Mouse (Mus musculus) C2C12 (cell line): Measurements from ENCODE around the gene Gm44790. TPM values are rescaled to one million over a fixed set of nuclear protein-coding genes. Genes with fewer than 3 reads are reported as not detected.

ENCODE experiments used
- H3K27me3 ChIP-seq: one replicate; pipeline ENCODE4 v1.6.1; 2011; ENCODE audit not compliant: control insufficient read depth, insufficient read depth, insufficient read length
- H3K36me3 ChIP-seq: one replicate; pipeline ENCODE4 v1.6.1; 2011; ENCODE audit not compliant: control insufficient read depth, insufficient read depth
- H3K4me3 ChIP-seq: one replicate; pipeline ENCODE4 v1.5.1; 2011; ENCODE audit warnings: mild to moderate bottlenecking, control low read depth; ENCODE audit not compliant: poor library complexity, insufficient read depth, severe bottlenecking
- H3K79me2 ChIP-seq: one replicate; pipeline ENCODE4 v1.6.1; 2011; ENCODE audit not compliant: control insufficient read depth, insufficient read depth
- H3K79me3 ChIP-seq: one replicate; pipeline ENCODE4 v1.6.1; 2011; ENCODE audit warnings: low read depth, control low read depth
- H3ac ChIP-seq: one replicate; pipeline ENCODE3; 2011; ENCODE audit warnings: low read depth; ENCODE audit not compliant: control insufficient read depth, insufficient read length
- CEBPB ChIP-seq: IDR thresholded peaks from one replicate; pipeline ENCODE4 v1.6.1; 2011; ENCODE audit warnings: low read depth, mild to moderate bottlenecking, control low read depth, moderate library complexity
- CTCF ChIP-seq: IDR thresholded peaks from one replicate; pipeline ENCODE4 v1.5.1; 2011; ENCODE audit not compliant: control insufficient read depth, insufficient read depth, insufficient read length
- FOSL1 ChIP-seq: IDR thresholded peaks from one replicate; pipeline ENCODE4 v1.8.0; 2011; ENCODE audit warnings: mild to moderate bottlenecking, low read length; ENCODE audit not compliant: poor library complexity, insufficient read depth, severe bottlenecking
- MAX ChIP-seq: IDR thresholded peaks from one replicate; pipeline ENCODE4 v1.6.1; 2011; ENCODE audit warnings: mild to moderate bottlenecking, control low read depth
- MYOD1 ChIP-seq: IDR thresholded peaks from one replicate; pipeline ENCODE4 v1.6.1; 2011; ENCODE audit warnings: low read depth; ENCODE audit not compliant: control insufficient read depth, insufficient read length
- MYOG ChIP-seq: IDR thresholded peaks from one replicate; pipeline ENCODE4 v1.6.1; 2011; ENCODE audit not compliant: control insufficient read depth, insufficient read length; ENCODE audit errors: extremely low read depth
- USF1 ChIP-seq: IDR thresholded peaks from one replicate; pipeline ENCODE4 v1.6.1; 2011; ENCODE audit warnings: low read depth, mild to moderate bottlenecking, control low read depth, moderate library complexity
- polyA plus RNA-seq: library from polyadenylated mRNA; unstranded; fragments of >200 nt; fragmentation: generic; extraction: Trizol; gene quantifications from one replicate; pipeline ENCODE4 v1.2.1, GENCODE M21; 2012; ENCODE audit warnings: missing spikeins

Gm44790 gene
- polyA plus RNA-seq, 1 experiment: not detected

- TF ChIP-seq CTCF: no peak
- TF ChIP-seq MAX: no peak
- no peak for TF ChIP-seq FOSL1
- no peak for TF ChIP-seq CEBPB
- no peak for TF ChIP-seq USF1
- TF ChIP-seq MYOD1: no peak
- no peak for TF ChIP-seq MYOG
- no peak overlapping the region for H3K4me3 ChIP-seq
- H3K79me3 ChIP-seq: no peaks in the 10 kb centered on the region
- no peak overlapping the region for H3ac ChIP-seq
- no peaks in the 10 kb centered on the region for H3K27me3 ChIP-seq
- peaks cover 12% of the 10 kb centered on the region for H3K36me3 ChIP-seq
- H3K79me2 ChIP-seq: peaks cover 6% of the 10 kb centered on the region
Measured at GRCm38 (mm10) chr6:86471317-86471716, 44.9 kb downstream of the Gm44790 start.

- H3K27me3 ChIP-seq: no peaks in the 10 kb centered on the region
- H3K79me2 ChIP-seq: peaks cover 6% of the 10 kb centered on the region
- no peak for TF ChIP-seq FOSL1
- no peak for TF ChIP-seq MAX
- TF ChIP-seq MYOG: no peak
- TF ChIP-seq CEBPB: no peak
- TF ChIP-seq CTCF: no peak
- no peak for TF ChIP-seq USF1
- TF ChIP-seq MYOD1: no peak
- H3K36me3 ChIP-seq: peaks cover 8% of the 10 kb centered on the region
- H3ac ChIP-seq: peak overlapping the region; percentile 79
- peak overlapping the region; percentile 12 for H3K4me3 ChIP-seq
- H3K79me3 ChIP-seq: no peaks in the 10 kb centered on the region
Measured at GRCm38 (mm10) chr6:86471760-86472099, 45.3 kb downstream of the Gm44790 start.

- Histone ChIP-seq H3ac (peak overlapping the region; percentile 79), H3K36me3 (peaks cover 2% of the 10 kb centered on the region), H3K79me3 (no peaks in the 10 kb centered on the region), H3K27me3 (no peaks in the 10 kb centered on the region), H3K4me3 (peak overlapping the region; percentile 38), H3K79me2 (peaks cover 6% of the 10 kb centered on the region)
- TF ChIP-seq MYOD1: no peak
- no peak for TF ChIP-seq CEBPB
- TF ChIP-seq USF1: peak; percentile 97
- TF ChIP-seq FOSL1: no peak
- no peak for TF ChIP-seq MYOG
- TF ChIP-seq MAX: peak; percentile 97
- peak; percentile 100 for TF ChIP-seq CTCF
Measured at GRCm38 (mm10) chr6:86472100-86472955, 45.9 kb downstream of the Gm44790 start.

- no peaks in the 10 kb centered on the region for H3K79me3 ChIP-seq
- peaks cover 6% of the 10 kb centered on the region for H3K79me2 ChIP-seq
- H3K4me3 ChIP-seq: peak overlapping the region; percentile 38
- H3K36me3 ChIP-seq: no peaks in the 10 kb centered on the region
- TF ChIP-seq CEBPB (no peak), FOSL1 (no peak), MYOD1 (no peak), MYOG (no peak), MAX (no peak), USF1 (no peak), CTCF (no peak)
- no peaks in the 10 kb centered on the region for H3K27me3 ChIP-seq
- H3ac ChIP-seq: peak overlapping the region; percentile 58
Measured at GRCm38 (mm10) chr6:86473077-86473476, 46.6 kb downstream of the Gm44790 start.

- H3K36me3 ChIP-seq: no peaks in the 10 kb centered on the region
- H3K79me2 ChIP-seq: peaks cover 6% of the 10 kb centered on the region
- H3K4me3 ChIP-seq: no peak overlapping the region
- no peaks in the 10 kb centered on the region for H3K79me3 ChIP-seq
- H3K27me3 ChIP-seq: no peaks in the 10 kb centered on the region
- no peak overlapping the region for H3ac ChIP-seq
- TF ChIP-seq USF1 (no peak), CTCF (no peak), FOSL1 (no peak), MYOD1 (no peak), MYOG (no peak), CEBPB (no peak), MAX (no peak)
Measured at GRCm38 (mm10) chr6:86474072-86474471, 47.6 kb downstream of the Gm44790 start.
